Mouse (Mus musculus): ENCODE measurements around the gene Eif2b5.
"Not testable (repeated sequence)": the region's sequence is repeated elsewhere in the genome, so short reads cannot be mapped to it uniquely, and the experiment has no call there.

The Eif2b5 gene

GRCm38 (mm10) chr16:20498677-20499475, at the start of gene Eif2b5:
TSS of gene Eif2b5 (plus strand) at chr16:20498817.
- peak; percentile 93 to 96 for DNase-seq

DNA sequence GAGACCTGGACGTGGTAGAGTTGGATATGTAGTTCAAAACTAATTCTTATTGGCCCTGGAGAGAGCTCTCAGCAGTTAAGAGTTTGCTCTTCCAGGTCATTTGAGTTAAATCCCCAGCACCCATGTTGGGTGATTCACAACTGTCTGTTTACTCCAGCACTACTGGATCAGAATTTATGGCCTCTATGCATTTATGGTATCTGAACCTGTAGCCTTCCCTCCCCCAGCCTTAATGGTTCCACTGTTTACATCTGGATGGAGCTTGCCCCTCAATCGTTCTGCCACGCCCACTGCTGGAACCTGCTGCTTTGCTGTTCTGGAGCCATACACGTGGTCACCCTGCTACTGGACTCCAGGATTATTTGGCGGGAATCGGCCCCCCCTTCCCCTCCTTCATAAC, 46.8 kb upstream of the Eif2b5 start:
- DNase-seq = no peak

- DNase-seq = no peak
Observed at GRCm38 (mm10) chr16:20454155-20454654, 44.4 kb upstream of the Eif2b5 start.

GRCm38 (mm10) chr16:20456106-20456505, 42.5 kb upstream of the Eif2b5 start:
- DNase-seq = no peak

GRCm38 (mm10) chr16:20458736-20459135, 39.9 kb upstream of the Eif2b5 start:
- not testable (repeated sequence) for DNase-seq

DNA sequence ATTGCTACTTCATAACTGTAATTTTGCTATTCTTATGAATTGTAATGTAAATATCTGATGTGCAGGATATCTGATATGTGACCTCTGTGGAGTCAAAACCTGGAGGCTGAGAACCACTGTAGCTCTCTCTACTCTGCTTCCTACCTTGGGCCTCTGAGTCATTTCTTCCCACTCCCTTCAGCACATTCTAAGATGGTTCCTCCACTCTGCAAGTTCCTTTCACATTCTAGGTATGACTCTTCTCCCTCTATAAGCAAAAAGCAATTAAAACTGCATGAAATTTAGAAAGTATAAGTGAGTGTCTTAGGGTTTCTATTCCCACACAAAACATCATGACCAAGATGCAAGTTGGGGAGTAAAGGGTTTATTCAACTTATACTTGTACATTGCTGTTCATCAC, 33.9 kb upstream of the Eif2b5 start:
- no peak for DNase-seq

GRCm38 (mm10) chr16:20470981-20471380, 27.6 kb upstream of the Eif2b5 start:
- no peak for DNase-seq

DNA sequence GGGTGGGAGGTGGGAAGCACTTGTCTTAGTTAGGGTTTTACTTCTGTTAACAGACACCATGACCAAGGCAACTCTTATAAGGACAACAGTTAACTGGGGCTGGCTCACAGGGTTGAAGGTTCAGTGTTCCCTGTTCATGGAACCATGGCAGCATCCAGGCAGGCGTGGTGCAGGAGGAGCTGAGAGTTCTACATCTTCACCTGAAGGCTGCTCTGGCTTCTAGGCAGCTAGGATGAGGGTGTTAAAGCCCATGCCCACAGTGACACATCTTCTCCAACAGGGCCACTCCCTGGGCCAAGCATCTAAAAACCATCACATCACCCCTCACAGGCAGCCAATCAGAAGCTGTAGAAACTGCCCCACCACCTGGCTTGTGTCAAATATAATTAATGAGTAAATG, 26.9 kb upstream of the Eif2b5 start:
- no peak for DNase-seq

- DNase-seq = no peak
Observed at GRCm38 (mm10) chr16:20473748-20474147, 24.9 kb upstream of the Eif2b5 start.

GRCm38 (mm10) chr16:20474211-20474610, 24.4 kb upstream of the Eif2b5 start:
- DNase-seq = no peak

DNA sequence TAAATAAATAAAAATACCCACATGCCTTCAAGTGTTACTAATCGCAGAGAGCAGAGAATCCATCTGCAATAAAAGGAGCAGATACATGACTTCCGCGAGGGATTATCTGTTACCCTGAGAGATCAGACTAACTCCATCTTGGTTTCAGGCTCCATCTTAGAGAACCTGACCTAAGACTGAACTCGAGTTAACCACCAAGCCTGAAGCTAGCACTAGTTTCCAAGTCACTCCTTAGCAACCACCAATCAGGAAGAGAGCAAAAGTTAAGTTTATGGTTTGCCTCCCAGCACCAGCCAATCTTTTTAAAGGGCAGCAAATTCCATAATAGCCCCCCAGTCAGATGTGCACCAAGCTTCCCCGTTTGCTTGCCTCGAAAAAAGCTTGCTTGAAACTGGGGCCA, 23.8 kb upstream of the Eif2b5 start:
- DNase-seq = no peak

- DNase-seq = no peak
Observed at GRCm38 (mm10) chr16:20475335-20475734, 23.3 kb upstream of the Eif2b5 start.

- DNase-seq = no peak
Observed at GRCm38 (mm10) chr16:20476857-20477256, 21.8 kb upstream of the Eif2b5 start.

- no peak for DNase-seq
Observed at GRCm38 (mm10) chr16:20477270-20477669, 21.3 kb upstream of the Eif2b5 start.

GRCm38 (mm10) chr16:20478504-20478903, 20.1 kb upstream of the Eif2b5 start:
- DNase-seq = no peak

DNA sequence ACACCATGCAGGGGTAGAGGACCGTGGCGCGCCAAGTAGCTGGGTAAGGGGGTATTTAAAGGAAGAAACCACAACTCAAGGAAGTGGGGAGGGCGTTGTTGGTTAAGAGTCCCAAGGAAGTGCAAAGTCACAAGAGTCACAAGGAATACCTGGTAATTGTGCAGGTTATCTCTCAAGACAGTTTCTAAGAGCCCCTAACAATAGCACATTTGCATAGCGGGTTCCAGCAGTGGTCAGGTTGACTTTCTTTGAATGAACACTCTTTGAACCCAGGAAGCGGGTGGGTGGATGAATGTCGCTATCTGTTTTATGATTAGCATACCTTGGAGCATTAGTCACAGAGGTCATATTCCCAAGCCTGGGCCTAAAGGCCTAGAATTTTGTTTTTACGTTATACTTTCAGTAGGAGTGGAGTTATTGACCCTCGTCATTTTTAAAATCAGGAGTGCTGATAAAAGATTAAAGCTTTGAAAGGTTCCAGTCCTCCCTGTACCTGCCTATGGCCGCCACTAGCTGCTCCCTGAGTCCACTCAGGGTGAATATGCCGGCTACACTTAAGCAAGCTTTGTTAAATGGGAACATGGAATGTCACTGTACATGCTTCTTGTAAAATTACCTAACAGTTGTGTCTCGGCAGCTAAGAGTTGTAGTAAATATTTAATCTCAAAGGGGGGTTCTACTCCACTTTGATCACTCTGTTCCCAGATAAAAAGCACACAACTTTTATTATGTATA, 19.4 kb upstream of the Eif2b5 start:
- not testable (repeated sequence) for DNase-seq

DNA sequence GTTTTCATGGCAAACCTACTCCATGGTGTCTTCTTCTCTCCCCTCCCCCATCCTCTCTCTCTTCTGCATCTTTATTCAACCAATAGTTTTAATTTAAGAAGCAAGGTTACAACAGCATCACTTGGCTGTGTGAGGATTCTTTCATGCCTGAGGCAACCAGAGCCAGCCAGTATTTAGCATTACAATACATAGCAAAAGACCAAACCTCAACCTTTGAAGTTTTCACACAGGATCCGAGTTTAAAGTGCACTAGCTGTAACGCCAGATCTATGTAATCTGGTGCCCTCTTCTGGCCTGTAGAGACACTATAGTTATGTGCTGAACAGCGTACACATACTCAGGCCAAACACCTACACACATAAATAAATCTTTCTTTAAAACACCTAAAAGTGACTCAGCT, 18.5 kb upstream of the Eif2b5 start:
- no peak for DNase-seq

- DNase-seq = no peak
Observed at GRCm38 (mm10) chr16:20481746-20482145, 16.9 kb upstream of the Eif2b5 start.

DNA sequence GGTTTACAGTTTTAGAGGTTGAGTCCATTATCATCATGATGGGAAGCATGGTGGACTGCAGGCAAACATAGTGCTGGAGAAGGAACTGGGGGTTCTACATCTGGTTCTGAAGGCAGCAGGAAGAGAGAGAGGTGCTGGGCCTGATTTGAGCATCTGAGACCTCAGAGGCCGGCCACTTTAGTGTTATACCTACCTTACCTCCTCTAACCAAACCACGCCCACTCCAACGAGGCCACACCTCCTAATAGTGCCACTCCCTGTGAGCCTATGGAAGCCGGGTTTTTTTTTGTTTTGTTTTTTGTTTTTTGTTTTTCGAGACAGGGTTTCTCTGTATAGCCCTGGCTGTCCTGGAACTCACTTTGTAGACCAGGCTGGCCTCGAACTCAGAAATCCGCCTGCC, 14.9 kb upstream of the Eif2b5 start:
- DNase-seq = not testable (repeated sequence)

- no peak for DNase-seq
Observed at GRCm38 (mm10) chr16:20485061-20485460, 13.6 kb upstream of the Eif2b5 start.

DNA sequence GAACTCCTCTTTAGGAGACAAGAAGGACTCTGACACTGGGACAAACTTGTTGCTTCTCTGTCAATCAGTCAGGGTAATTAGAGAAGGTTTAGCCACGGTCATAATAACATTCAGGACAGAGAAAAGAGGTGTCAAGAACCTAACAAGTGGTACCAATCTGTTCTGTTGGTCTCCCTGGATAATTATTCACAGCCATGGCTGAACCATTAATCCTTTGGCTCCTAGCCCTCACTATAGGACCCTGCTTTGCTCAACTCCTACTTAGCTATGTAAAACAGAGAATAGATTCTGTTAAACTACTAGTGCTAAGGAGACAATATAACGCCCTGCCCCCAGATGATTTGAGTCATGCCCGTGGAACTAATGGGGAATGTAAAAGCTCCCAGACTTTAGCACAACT, 12.6 kb upstream of the Eif2b5 start:
- DNase-seq = no peak

GRCm38 (mm10) chr16:20488151-20488550, 10.5 kb upstream of the Eif2b5 start:
- DNase-seq = no peak

GRCm38 (mm10) chr16:20488751-20489150, 9.9 kb upstream of the Eif2b5 start:
- DNase-seq = not testable (repeated sequence)

DNA sequence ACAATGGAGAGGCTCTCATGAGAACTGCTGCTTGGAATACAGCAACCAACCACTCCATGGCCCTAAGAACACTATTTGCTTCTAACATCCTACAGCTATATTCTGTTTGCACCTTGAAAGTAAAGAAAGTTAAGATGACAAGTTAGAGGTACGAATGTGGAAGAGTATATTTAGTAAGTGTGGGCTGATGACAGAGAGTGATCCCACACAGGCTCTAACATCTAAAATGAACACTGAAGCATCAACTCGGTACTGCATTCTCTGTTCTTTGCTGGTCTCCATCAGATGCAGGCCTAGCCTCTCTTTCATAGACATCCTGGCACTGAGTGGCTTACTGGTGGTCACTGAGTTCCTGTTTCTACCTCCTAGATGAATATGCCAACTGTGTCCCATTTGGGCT, 9.4 kb upstream of the Eif2b5 start:
- DNase-seq = no peak
